Mouse (Mus musculus): Measurements from ENCODE around the gene Zdhhc7.

DNA sequence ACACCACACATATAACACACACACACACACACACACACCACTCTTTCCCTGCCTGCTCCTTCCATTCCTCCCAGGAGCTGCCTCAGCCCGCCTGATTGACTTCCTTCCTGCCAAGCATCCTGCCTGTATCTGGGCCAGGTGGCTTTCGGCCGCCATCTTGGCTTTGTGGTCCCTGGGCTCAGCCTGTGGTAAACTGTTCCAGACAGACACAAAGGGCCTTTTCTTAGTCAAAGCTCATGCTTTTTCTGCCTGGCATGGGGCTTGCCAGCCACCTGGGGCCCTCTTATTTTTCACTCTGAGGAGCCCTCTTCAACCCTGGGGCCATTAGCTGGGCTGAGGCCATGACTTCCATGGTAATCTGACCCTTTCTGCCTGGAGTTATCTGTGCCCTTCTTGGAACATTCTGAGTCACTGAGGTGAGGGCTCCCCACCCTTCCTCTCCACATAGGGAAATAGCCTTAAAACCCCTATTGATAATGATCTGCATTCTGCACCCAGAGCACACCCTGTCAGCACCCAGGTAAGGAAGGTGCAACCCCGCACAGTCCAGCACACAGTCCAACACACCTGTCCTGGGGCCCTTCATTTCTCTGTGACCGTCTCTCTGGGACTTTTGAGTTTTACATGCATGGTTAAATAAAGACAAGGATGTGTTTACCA, 68.6 kb downstream of the Zdhhc7 start:
- no peak for TF ChIP-seq POLR2A (IDR thresholded peaks at IDR 0.05; ENCODE audit: borderline replicate concordance, insufficient read depth, low read length)
- no peak for TF ChIP-seq CTCF (IDR thresholded peaks at IDR 0.05; ENCODE audit: borderline replicate concordance, insufficient read depth, low read depth, low read length)
